Mouse (Mus musculus) gastrocnemius, adult 18-20 months (tissue): ENCODE measurements around the gene Rtn4ip1. TPM values are rescaled to one million over a fixed set of nuclear protein-coding genes. Genes with fewer than 3 reads are reported as not detected.
A peak's percentile ranks its signal among the peaks of the same experiment; 100 is the strongest.
"Not testable (repeated sequence)": the region's sequence is repeated elsewhere in the genome, so short reads cannot be mapped to it uniquely, and the experiment has no call there.

Experiments used
- DNase-seq: peaks from one replicate; pipeline ENCODE4 v3.0.0; 2021; ENCODE audit warnings: low spot score
- long read RNA-seq, 2 experiments: library from polyadenylated mRNA; stranded (forward); transcript quantifications; one replicate each; pipeline ENCODE4 v2.0.0; 2021
- total RNA-seq, 2 experiments: library from RNA; stranded (reverse); gene quantifications; 2 replicates each; pipeline ENCODE4 v1.2.3; 2021

Gene Rtn4ip1
- 10 to 100 TPM; 24.9 to 28.0 TPM for total RNA-seq
- long read RNA-seq, experiment 1, transcript Rtn4ip1-201 (9 exons, 2,981 nt): major isoform, 73 of 76 reads
- long read RNA-seq, experiment 1, partial matches to known transcripts: 0 of 76 reads
- long read RNA-seq, experiment 1, other reads (novel, unspliced or antisense): 3 of 76 reads
- long read RNA-seq, experiment 2, transcript Rtn4ip1-201 (9 exons, 2,981 nt): major isoform, 45 of 51 reads
- long read RNA-seq, experiment 2, partial matches to known transcripts: 2 of 51 reads
- long read RNA-seq, experiment 2, other reads (novel, unspliced or antisense): 4 of 51 reads

DNA sequence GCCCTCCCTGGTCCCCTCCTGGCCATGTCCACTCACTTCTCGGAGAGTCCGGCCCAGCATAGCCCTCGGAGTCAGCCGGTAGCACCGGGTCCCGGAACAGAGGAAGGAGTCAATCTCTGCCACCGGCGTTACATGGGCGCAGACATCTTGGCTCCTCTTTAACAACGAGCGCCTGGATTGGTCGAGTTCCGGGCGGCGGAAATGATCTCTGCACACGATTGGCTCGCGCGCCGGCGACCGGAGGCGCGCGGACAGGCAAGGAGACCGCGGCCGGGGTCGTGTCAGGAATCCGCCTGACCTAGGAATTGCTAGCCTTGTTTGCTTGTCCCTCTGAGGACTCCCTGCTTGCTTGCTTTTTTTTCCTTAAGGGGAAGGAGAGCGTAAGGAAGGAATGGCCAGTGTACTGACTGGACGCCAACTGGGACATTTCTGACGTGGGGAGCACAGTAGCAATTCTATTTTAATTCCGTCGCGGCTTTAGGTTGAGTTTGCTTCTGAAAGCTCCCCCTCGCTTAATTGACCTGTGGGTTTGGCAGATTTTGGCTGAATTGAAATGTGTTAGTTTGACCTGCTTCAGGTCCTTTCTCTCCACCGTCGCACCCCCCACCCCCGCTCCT, at the start of gene Rtn4ip1, which contains the start of gene Qrsl1:
Rtn4ip1 (plus strand) TSS at position 230 of the 617 bp plus-strand sequence.
Qrsl1 (minus strand) TSS at position 168 of the 617 bp plus-strand sequence.
- peak; percentile 95 for DNase-seq

DNA sequence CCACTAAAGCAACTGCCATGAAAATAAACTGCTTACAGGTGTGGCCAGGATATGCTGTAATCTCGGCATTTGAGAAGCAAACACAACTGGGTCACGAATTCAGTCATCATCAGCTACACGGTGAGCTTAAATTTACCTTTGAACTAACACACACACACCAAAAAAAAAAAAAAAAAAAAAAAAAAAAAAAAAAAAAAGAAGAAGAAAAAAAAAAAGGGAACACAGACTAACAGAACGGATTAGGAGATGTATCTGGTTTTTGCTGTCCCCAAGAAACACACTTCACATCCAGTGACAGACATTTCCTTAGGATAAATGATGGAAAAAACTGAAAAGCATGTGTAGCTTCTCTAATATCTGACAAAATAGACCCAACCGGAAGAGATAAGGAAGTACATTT, 49.7 kb upstream of the Rtn4ip1 start:
- no peak for DNase-seq

DNA sequence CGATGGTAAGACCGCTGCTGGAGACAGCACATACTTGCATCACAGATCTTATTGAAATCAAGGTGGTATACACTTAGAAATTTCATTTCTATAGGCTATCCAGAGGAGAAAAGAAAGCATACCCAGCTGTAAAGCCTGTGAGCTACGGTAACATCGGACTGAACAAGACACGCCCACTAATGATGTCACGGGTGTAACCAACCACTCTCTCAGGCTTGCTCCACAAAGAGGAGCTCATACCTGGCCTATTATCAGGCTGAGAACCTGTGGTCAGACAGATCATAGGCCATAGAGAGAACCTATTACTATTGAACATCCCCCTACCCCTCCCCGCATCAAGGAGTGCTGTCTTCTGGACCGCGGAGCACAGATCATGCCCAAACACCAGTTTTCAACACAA, 45.7 kb upstream of the Rtn4ip1 start:
- no peak for DNase-seq

- no peak for DNase-seq
Measured at GRCm38 (mm10) chr10:43856351-43856750, 45.3 kb upstream of the Rtn4ip1 start.

DNA sequence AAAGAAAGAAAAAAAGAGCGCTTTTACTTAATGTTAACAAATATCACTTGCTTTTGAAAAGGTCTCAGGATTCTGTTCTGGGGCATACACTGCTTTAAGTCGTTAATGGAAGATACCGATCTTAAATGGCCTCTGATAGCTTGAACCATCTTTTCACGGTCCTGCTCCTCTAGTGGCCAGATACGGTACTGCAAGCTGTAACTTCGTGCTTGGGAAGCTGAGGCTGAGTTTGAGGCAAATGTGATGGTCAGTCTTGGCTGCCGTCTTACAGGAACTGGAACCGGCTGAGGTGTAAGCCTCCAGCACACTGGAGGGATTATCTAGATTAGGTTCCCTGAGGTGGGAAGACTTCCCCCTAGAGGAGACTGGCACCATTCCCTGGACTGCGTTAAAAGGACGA, 30.9 kb upstream of the Rtn4ip1 start:
- DNase-seq: peak; percentile 8

GRCm38 (mm10) chr10:43871458-43871857, 30.1 kb upstream of the Rtn4ip1 start:
- DNase-seq: no peak

GRCm38 (mm10) chr10:43887676-43888075, 13.9 kb upstream of the Rtn4ip1 start:
- no peak for DNase-seq

DNA sequence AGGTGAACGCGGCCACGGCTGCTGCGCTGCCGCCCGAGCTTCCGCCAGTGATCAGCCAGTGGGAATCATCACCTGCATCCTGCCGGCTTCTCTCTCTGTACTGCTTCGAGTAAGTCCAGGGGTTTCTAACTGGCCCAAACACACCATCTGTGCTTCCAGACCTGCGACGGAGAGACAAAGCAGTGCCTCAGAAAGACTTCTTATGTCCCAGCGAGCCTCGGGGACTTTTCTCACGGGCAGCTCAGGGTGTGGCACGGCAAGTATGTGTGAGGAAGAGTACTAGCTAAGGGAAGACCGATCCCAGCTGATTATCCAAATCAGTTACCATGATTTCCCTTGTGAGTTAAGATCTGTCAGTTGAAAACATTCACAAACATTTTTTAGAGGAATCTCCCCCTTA, 12.6 kb upstream of the Rtn4ip1 start:
- DNase-seq: no peak

GRCm38 (mm10) chr10:43892971-43893370, 8.6 kb upstream of the Rtn4ip1 start:
- no peak for DNase-seq

GRCm38 (mm10) chr10:43896065-43896464, 5.5 kb upstream of the Rtn4ip1 start:
- DNase-seq: no peak

DNA sequence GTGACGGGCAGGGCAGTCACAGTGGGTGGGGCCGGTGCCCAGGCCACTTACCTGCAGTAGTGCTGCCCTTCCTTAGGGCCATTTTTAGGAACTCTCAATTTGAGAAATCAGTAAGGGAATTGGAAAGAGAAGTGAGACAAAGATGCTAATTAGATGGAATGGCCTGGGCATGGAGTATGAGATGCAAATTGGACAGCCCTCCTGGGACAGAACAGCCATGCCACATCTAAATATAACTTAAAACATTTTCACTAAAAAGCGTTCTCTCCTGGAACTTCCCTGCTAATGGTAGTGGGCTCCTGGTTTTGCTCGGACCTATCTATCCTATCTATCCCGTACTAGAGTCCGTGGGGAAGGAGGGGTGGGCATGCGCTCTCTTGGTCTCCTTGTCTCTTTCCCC, 3.3 kb upstream of the Rtn4ip1 start:
- no peak for DNase-seq

GRCm38 (mm10) chr10:43900883-43901570, 580 bp upstream of the Rtn4ip1 start:
- no peak for DNase-seq

GRCm38 (mm10) chr10:43904569-43904968, 3.0 kb downstream of the Rtn4ip1 start:
- no peak for DNase-seq

- DNase-seq: no peak
Measured at GRCm38 (mm10) chr10:43910032-43910872, 8.6 kb downstream of the Rtn4ip1 start.

- DNase-seq: no peak
Measured at GRCm38 (mm10) chr10:43910873-43911142, 9.2 kb downstream of the Rtn4ip1 start.

- DNase-seq: no peak
Measured at GRCm38 (mm10) chr10:43912236-43912635, 10.6 kb downstream of the Rtn4ip1 start.

- DNase-seq: no peak
Measured at GRCm38 (mm10) chr10:43916181-43916580, 14.6 kb downstream of the Rtn4ip1 start.

DNA sequence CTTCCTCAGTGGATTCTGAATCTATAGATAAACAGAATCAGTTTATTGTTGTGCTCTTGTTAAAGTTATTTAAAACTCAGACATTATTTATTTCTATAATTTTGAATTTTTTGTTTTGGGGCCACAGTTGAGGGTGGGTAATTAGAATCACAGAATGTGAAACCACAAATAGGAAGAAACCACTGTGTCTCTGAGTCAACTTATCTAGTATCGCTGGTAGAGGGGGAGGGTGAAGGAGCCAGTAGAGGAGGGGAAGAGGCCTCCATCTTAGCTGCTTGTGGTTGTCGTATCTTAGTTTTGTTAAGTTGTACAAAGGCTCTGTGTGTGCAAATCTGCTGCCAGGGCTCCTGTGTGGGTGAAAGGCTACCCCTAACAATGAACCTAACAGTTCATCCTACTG, 15.1 kb downstream of the Rtn4ip1 start:
- no peak for DNase-seq

DNA sequence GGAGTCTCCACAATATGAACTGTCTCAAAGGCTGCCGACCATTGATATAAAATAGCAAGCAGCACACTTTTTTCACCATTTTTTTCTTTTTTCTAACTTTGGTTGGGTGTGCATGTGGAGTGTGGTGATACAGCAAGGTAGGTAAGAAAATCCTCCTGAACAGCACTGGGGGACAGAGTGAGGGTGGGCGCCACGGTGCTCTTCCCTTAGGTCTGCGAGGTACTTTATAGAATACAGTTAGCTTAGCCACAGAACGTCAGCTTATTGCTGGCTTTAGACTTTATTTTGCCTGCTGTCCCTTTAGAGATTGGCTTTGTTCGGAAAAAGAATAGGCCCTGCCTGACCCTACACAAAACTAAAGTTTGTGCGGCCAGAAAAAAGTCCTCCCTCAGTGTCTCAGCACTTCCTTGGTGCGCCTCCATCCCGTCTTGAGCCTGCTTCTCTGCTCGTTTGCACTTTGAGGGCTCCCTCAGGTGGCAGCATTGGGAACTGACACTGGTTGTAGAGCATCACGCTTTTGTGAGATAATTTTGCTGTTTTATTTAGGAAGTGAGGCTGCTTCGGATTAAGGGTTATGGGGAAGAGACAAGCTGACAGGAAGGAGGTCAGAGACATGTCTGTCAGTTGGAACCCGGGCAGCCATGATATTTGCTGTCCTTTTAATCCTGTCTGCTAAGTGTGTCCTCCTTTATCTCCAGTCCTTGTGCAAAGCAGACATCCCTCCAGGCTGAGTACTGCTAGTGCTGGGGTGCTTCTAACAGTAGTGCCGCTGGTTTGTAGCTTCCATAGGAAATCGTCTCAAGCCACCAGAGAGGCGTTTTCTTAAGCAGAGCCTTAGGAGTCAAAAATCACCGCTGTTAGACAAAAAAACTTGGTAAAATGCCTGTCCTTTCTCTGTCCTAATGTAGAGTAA, 17.3 kb downstream of the Rtn4ip1 start:
- peak; percentile 78 for DNase-seq

DNA sequence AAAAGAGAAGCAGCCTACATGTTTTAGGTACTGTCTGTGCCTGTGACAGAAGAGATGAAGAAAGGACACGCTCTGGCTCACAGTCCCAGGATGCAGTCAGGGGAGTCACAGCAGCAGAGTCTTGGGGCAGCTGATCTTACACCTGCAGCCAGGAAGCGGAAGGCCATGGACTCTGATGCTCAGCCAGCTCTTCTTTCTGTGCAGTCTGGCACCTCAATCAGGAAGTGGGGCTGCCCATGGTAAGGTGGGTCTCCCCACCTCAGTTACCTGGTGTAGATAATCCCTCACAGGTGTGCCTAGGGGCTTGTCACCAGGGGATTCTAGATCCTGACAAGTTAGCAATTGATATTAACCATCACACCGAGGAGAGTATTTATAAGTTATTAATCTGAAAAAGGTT, 21.5 kb downstream of the Rtn4ip1 start:
- no peak for DNase-seq

DNA sequence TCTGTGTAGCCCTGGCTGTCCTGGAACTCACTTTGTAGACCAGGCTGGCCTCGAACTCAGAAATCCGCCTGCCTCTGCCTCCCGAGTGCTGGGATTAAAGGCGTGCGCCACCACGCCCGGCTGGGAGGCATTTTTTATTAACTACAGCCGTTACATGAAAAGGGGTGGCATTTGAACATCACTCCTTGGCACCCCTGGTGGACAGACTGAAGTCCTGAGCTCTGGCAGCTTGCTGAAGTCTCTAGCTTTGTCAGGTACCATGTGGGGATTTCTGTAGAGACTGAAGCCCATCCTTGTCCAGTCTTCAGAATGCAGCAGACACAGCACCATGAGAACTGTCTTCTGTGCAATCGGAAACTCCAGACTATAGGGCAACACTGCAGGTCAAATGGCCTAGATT, 24.2 kb downstream of the Rtn4ip1 start:
- not testable (repeated sequence) for DNase-seq
